Mouse (Mus musculus): ENCODE measurements at regions not wholly inside any gene's neighbourhood (a gene's known extent, or its start where the extent isn't known, plus 50 kb on each side); places are given as distances from the start of the nearest gene placed in this dataset.

DNA sequence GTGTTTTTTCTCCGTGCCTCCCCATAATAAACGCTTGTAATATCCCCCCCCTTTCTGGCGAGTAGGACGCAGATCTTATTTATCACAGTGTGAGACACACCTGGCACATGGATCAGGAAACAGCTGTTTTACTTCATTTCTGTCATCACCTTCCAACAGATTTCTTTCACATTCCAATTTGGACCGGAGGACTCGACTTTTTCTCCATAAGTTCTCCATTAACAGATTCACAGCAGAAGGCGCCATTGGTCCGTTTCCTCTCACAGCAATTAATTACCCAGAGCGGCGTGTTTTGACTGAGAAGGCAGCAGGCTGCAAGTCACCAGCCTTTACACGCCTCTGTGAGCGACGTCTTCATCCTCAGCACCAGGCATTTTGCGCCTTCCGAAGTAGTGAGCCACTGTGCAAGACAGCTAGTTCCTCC lies 258.1 kb upstream of the Nt5e start:
- DNase-seq (ENCODE audit: low read depth, low spot score): peak; percentile 96

DNA sequence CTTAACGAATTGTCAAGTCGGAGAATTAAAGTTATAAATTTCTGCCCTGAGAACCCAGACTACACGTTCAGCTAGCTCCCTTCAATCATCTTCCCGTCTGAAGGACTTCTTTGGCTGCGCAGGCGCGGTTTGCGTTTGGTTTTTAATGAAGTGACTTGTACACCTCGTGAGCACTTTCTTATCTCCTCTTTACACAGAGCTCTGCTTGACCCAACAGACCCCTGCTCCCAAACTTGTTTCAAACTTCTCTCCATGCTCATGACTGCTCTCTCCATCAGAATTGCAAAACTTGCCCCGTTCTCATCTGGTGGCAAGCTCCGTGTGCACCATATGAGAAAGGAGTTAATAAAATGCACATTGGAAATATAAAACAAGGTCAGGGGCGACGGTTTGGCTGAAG lies 257.2 kb upstream of the Nt5e start:
- DNase-seq (ENCODE audit: low read depth, low spot score): no peak

GRCm38 (mm10) chr9:88073165-88073564 lies 253.8 kb upstream of the Nt5e start:
- DNase-seq (ENCODE audit: low read depth, low spot score): peak; percentile 80

DNA sequence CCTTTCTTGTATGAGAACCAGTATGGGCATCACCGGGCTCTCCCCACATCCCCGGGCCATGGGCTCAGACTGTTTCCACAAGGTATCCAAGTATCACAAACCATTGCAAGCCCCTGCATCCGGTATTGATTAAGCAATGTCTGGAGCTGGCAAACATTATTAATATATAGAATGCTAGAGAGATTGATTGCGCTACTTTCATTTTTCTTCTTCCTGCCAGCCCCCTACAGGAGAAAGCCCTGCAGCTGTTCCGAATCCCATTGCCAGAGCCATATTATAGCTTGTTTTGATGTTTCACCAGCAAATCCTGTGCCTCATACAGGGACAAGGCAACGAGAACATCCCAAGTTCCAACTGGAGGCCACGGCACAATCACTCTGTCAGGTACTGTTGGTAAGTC lies 253.4 kb upstream of the Nt5e start:
- DNase-seq (ENCODE audit: low read depth, low spot score): peak; percentile 55

DNA sequence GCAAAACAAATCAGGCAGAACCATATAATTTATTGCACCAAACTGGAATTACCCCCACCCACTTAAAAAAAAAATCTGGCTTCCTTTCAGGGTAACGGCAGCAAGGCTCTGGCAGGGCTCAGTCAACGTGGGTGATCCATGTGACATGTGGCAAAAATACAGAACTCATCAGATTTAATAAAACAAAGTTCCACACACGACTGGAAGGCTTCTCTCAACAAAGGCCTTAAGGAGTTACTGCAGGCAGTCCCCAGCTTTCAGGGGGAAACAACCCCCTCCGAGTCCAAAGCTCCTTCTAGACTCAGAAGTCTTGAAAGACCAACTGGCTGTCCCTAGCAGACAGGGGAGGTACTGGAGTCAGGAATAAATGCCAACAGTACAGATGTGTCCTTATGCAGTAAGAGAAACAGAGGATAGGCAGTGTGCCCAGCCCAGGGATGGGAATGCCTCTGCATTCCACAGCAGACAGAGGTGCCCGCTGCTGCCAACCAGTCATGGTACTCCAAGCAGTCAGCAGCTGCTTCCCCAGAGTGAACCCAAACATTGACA lies 244.0 kb upstream of the Nt5e start:
- no peak for DNase-seq (ENCODE audit: low read depth, low spot score)

GRCm38 (mm10) chr9:88085181-88085816 lies 241.7 kb upstream of the Nt5e start:
- DNase-seq (ENCODE audit: low read depth, low spot score): no peak

GRCm38 (mm10) chr9:88085866-88086265 lies 241.1 kb upstream of the Nt5e start:
- no peak for DNase-seq (ENCODE audit: low read depth, low spot score)

- DNase-seq (ENCODE audit: low read depth, low spot score): no peak
Observed at GRCm38 (mm10) chr9:88091781-88092527, 235.0 kb upstream of the Nt5e start.

DNA sequence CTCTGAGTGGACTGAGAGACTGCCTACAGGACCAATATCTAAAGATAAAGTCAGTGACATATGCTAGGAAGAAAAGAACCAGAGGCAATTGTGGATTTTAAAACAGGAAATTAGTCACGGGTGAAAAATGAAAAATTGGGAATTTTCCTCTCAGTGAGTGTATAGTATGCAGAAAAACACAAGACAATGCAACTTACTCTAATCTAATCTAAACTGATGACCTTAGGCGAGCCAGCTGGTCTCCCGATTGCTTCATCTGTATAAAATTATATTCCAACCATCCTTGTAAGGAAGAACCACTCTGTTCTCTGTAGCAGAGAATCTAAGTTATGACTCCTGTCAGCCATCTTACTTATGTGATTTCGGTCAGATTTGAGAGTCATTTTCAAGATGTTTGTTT lies 234.4 kb upstream of the Nt5e start:
- DNase-seq (ENCODE audit: low read depth, low spot score): no peak

GRCm38 (mm10) chr9:88113094-88113493 lies 213.9 kb upstream of the Nt5e start:
- no peak for DNase-seq (ENCODE audit: low read depth, low spot score)

- no peak for DNase-seq (ENCODE audit: low read depth, low spot score)
Observed at GRCm38 (mm10) chr9:88120536-88120935, 206.5 kb upstream of the Nt5e start.

GRCm38 (mm10) chr9:88120963-88121570 lies 205.9 kb upstream of the Nt5e start:
- no peak for DNase-seq (ENCODE audit: low read depth, low spot score)

DNA sequence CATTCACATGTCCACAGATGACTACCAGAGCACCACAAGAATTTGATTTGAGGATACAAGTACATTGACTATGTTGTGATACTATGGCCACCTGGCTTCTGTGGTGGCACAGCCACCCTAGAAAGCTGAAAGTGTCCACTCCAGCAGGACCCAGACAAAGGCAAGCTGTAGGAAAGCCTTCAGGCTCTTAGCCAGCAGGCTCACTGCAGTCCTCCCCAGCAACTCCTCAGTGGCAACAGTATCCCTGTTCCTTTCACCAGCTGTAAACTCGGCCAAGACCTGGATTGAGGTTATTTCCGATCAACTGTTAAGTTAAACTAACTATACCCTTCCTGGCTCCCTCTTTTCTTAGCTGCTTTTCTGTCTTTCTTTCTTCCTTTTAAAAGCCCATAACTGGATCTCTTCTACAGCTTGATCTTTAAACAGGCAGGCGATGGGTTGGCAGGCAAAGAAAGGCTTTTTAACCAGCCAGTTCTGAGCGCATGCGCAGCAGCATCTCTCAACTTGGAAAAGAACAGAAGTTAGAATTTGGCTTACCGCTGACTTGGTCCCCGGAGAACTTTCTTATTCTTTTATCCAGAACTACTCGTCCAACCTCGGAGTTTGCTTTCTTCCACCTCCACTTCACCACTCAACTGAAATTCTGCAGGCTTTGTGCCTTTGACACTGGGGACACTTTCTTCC lies 202.5 kb upstream of the Nt5e start:
- no peak for DNase-seq (ENCODE audit: low read depth, low spot score)

GRCm38 (mm10) chr9:88163025-88163780 lies 163.8 kb upstream of the Nt5e start:
- DNase-seq (ENCODE audit: low read depth, low spot score): no peak

DNA sequence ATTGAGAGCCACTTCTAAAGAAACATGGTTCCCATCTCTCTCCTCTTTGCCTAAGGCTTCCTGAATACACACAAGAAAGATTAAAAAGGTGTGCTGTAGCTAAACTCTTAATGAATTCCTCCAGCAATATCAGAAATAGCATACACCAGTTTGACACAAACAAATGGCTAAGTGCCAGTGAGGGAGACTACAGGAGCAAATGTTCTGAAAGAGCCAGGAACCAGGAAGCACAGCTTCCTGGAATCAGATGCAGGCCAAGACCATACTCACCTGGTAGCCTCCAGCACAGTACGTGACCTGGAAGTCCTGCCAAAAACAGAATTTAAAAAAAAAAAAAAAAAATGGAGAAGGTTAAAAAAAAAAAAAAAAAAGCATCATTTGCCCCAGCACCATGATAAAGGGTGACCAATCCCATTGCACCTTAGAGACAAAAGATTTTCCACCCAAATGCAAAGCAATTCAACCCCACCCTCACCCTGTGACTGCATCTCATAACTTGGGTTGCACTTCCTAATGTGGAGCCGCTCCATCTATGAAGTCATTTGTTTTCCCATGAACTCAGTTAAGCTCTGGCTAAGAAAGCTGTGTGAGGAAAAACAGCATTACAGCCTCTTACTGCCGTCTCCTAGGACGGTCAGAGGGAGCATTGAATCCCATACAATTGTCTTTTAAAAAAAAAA lies 149.3 kb upstream of the Nt5e start:
- DNase-seq (ENCODE audit: low read depth, low spot score): no peak

DNA sequence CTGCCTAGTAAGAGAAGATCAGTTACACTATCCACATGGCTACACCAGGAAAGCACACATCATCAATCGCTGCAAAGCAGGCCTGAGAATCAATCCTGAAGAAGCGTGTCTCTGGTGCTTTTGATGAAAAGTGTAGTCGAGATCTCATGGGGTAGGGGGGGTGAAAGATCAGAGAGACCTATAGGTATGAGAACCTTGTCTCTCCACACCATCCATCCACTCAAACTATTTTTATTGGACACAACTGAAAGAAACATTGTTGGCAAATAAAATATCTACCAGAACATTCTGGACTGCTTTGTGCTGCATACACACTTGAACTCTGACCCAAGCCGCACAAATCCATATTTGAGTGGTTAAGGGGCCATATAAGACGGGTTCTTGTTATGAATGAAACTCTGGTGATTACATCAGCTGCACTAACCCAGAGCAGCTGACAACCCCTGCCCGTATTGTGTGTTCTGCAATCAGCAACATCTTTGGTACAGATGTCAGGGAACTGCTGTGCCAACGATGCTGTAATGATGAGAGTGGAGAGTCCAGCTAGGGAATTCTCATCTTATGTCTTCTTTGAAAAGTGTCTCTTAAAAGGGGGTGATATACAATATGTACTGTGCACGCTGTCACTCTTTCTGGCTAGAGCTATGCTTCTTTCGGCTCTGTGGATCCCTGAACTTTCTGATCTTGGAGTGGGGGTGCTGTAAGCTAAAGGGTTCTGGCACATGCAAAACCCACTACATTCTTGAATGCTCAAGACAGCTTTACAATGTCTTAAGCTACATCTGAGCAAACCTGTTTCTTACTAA lies 145.6 kb upstream of the Nt5e start:
- DNase-seq (ENCODE audit: low read depth, low spot score): peak; percentile 36

DNA sequence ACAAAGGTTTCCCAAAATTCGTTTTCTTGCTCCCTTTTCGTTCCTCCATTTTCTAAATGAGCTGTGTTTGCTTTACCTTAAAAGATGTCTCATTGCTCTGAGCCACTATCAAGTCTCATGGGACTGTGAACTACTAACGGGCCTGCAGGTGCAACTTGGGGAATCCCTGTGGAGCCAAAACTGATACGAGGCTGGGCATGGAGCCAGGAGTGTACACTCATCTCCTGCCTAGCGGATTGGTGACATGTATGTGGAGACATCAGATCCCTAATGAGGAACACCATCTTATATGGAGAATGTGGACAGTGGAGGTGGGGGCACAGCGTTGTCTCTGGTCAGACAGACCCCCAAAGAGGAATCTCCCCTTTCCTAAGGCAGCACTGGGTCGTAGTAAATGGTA lies 119.6 kb upstream of the Nt5e start:
- no peak for DNase-seq (ENCODE audit: low read depth, low spot score)

- no peak for DNase-seq (ENCODE audit: low read depth, low spot score)
Observed at GRCm38 (mm10) chr9:88208022-88208421, 119.0 kb upstream of the Nt5e start.

DNA sequence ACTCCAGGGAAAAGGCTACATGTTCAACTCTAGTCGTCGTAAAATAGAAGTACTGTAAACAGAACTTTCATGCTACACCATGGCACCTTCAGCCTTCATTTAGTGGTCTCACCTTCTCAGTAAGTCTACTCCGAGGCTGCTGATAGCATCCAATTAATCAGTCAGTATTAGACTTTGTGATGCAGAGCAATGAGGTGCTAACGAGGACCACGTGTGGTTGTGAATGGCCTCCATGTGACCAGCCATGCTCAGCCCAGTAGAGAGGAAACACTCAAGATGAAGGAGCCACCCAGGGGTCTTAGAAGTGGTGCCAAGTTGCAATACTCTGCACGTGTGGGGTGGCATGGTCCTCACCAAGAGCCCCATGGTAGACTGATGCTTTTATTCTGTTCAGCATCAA lies 112.2 kb upstream of the Nt5e start:
- DNase-seq (ENCODE audit: low read depth, low spot score): peak; percentile 82

GRCm38 (mm10) chr9:88220360-88220759 lies 106.6 kb upstream of the Nt5e start:
- DNase-seq (ENCODE audit: low read depth, low spot score): no peak
